Mouse (Mus musculus) T-cell, adult 66 days (primary cell): ENCODE data around the gene Habp2. TPM values are rescaled to one million over a fixed set of nuclear protein-coding genes. Genes with fewer than 3 reads are reported as not detected.

ENCODE experiments used
- total RNA-seq, 2 experiments: library from RNA; stranded (reverse); gene quantifications; 3 replicates in 1 of 2; 4 replicates in 1 of 2; pipeline ENCODE4 v1.2.4; 2023

Habp2 gene
- total RNA-seq, result not detected

DNA sequence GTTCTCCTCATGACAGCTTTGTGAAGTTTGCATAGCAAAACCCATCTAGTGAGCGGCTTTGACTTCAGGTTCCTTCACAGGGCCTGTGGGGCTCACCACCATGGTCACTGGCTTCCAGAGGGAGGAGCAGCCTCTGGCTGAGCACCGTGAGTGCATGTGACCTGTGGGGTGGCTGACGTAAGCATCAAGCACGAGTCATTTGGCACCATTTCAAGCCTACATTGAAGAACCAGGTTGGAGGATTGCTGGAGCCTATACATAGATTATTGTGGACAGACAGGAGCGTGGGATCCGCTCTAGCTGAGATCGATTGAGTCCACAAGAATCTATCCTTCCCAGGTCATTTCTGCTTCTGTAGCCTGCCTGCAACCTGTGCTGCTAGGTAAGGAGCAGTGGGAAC is at the start of gene Habp2:
Gene Habp2 (plus strand): TSS at position 272 of the 400 bp plus-strand sequence.

Other genes starting within 250 kb of the Habp2 start
- gene Nrap, start 102.9 kb downstream of the Habp2 start, total RNA-seq, result under 1 TPM in 1 of 2 experiments, not detected in 1; 0.18 TPM
- gene Casp7, start 110.0 kb downstream of the Habp2 start, total RNA-seq, result 10 to 100 TPM; 14.0 to 20.7 TPM
- gene Plekhs1, start 174.5 kb downstream of the Habp2 start, total RNA-seq, result not detected